Mouse (Mus musculus): Measurements from ENCODE around the gene Lhfpl2. TPM values are rescaled to one million over a fixed set of nuclear protein-coding genes. Genes with fewer than 3 reads are reported as not detected.

Lhfpl2 gene
- polyA plus RNA-seq, 1 experiment = 35.7 TPM

DNA sequence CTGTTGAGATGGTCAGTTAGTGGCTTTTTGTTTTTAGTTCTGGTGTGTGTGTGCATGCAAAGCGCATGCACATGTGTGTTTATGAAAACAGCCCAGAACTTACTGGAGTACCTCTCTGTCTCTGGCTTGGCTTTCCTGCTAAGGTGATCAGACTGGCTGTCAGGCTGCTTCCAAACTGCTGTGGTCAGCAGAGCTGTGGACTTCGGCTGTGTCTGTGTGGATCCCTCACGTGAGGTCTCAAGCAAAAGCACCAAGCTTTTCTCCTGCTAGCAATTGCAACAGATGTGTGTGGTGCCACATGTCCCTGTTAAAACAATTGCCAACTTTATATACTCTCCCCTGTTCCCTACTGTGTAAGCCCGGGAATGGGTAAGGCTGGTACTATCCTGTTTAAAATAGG is 82.8 kb downstream of the Lhfpl2 start:
- Histone ChIP-seq H3ac (ENCODE audit: control insufficient read depth, insufficient read length) (no peak overlapping the region), H3K4me2 (ENCODE audit: low read depth) (peak overlapping the region; percentile 16), H3K27me3 (ENCODE audit: control insufficient read depth, insufficient read depth, insufficient read length) (no peaks in the 10 kb centered on the region), H3K4me3 (no peak overlapping the region), H3K79me2 (ENCODE audit: control insufficient read depth, insufficient read depth) (peaks cover 56% of the 10 kb centered on the region), H3K36me3 (ENCODE audit: control insufficient read depth, insufficient read depth) (peaks cover 16% of the 10 kb centered on the region)
- TF ChIP-seq SRF (IDR thresholded peaks at IDR 0.05; ENCODE audit: control insufficient read depth, insufficient read length, low read depth) = no peak

DNA sequence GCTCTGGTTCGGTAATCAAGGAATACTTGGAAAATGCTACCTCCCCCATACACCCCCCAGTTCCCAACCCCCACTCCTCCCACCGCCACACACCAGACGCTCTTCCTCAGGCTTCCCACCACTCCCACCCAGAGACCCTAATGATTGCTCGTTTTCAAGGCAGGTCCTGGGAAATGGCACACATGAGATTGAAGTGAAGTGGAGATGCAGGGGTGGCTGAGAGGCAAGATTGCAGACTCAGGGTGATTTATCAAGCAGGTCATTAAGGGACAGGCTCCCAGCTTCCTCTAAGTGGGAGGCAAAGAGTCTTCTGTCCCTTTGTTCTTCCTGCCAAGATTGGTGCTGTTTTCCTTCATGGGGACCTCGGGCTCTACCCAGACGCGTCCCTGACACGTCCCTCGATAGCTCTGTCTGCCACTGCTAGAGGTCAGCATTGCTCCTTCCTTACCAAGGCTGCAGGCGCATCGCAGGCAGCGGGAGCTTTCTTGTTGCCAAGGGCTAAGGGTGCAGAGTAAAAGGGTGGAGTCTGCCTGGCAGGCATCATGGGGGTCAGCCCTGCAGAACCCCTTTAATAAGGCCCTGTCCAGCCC is 85.6 kb downstream of the Lhfpl2 start:
- Histone ChIP-seq H3K27me3 (ENCODE audit: control insufficient read depth, insufficient read depth, insufficient read length) (no peaks in the 10 kb centered on the region), H3K79me2 (ENCODE audit: control insufficient read depth, insufficient read depth) (peaks cover 59% of the 10 kb centered on the region), H3K4me3 (no peak overlapping the region), H3K4me2 (ENCODE audit: low read depth) (no peak overlapping the region), H3ac (ENCODE audit: control insufficient read depth, insufficient read length) (no peak overlapping the region), H3K36me3 (ENCODE audit: control insufficient read depth, insufficient read depth) (peaks cover 10% of the 10 kb centered on the region)
- TF ChIP-seq TCF3 (IDR thresholded peaks at IDR 0.05; ENCODE audit: insufficient read length, low read depth) = no peak

DNA sequence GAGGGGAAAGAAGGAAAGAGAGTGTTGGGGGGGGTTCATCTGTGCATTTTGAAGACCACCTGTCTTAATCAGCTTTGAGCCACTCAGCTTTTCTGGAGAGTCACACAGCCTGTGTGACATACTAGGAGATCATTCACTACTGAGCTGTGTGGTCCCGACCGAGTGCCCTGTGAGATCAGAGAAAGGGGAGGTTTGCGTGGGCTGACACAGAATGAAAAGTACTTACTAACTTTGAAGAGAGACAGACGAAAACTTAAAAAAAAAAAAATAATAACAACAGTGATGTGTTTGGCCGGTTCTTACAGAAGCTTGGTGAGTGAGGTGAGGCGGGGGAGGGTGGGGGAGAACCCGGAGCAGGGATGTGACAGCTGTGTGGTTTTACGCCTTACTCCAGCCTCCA is 86.9 kb downstream of the Lhfpl2 start:
- Histone ChIP-seq H3K79me2 (ENCODE audit: control insufficient read depth, insufficient read depth) (peaks cover 53% of the 10 kb centered on the region), H3K27me3 (ENCODE audit: control insufficient read depth, insufficient read depth, insufficient read length) (no peaks in the 10 kb centered on the region), H3K4me3 (no peak overlapping the region), H3ac (ENCODE audit: control insufficient read depth, insufficient read length) (no peak overlapping the region), H3K4me2 (ENCODE audit: low read depth) (no peak overlapping the region), H3K36me3 (ENCODE audit: control insufficient read depth, insufficient read depth) (peaks cover 3% of the 10 kb centered on the region)
- TF ChIP-seq MYOD1 (IDR thresholded peaks at IDR 0.05; ENCODE audit: control insufficient read depth in 1 of 3, insufficient read length in 2 of 3, low read depth in 2 of 3) = no peak
- peak; percentile 44 for TF ChIP-seq POLR2AphosphoS2 (IDR thresholded peaks at IDR 0.05; ENCODE audit: insufficient read length, low read depth)
- TF ChIP-seq TCF3 (IDR thresholded peaks at IDR 0.05; ENCODE audit: insufficient read length, low read depth) = no peak

DNA sequence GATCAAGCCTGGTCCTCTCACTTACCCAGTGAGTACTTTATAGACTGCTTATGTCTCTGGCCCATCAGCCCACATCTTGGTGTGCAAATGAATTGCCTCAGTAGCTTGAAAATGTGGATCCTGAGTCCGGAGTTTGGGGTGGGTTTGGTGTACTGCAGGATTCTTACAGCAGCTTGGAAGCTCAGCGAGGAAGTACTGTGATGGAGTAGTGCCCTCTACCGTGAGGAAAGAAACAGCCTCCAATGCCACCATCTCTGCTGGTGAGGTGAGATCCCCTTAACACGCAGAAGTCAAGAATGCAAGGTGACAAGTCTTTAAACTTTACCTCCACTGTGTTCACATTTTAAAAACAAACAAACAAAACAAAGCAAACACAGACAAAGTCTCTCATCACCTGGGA is 89.7 kb downstream of the Lhfpl2 start:
- H3K79me2 ChIP-seq (ENCODE audit: control insufficient read depth, insufficient read depth) = peaks cover 59% of the 10 kb centered on the region
- H3K4me3 ChIP-seq = no peak overlapping the region
- H3K27me3 ChIP-seq (ENCODE audit: control insufficient read depth, insufficient read depth, insufficient read length) = no peaks in the 10 kb centered on the region
- no peak for TF ChIP-seq USF1 (IDR thresholded peaks at IDR 0.05; ENCODE audit: low read depth)
- TF ChIP-seq MYOG (IDR thresholded peaks at IDR 0.05; ENCODE audit: control insufficient read depth in 1 of 3, insufficient read depth in 1 of 3, insufficient read length in 2 of 3, low read depth in 2 of 3) = no peak
- TF ChIP-seq SRF (IDR thresholded peaks at IDR 0.05; ENCODE audit: control insufficient read depth, insufficient read length, low read depth) = no peak
- no peak for TF ChIP-seq POLR2A (IDR thresholded peaks at IDR 0.05; ENCODE audit: insufficient read length, low read depth)
- TF ChIP-seq MAX (IDR thresholded peaks at IDR 0.05; ENCODE audit: low read depth) = no peak
- H3K4me2 ChIP-seq (ENCODE audit: low read depth) = no peak overlapping the region
- H3K36me3 ChIP-seq (ENCODE audit: control insufficient read depth, insufficient read depth) = no peaks in the 10 kb centered on the region
- no peak overlapping the region for H3ac ChIP-seq (ENCODE audit: control insufficient read depth, insufficient read length)

DNA sequence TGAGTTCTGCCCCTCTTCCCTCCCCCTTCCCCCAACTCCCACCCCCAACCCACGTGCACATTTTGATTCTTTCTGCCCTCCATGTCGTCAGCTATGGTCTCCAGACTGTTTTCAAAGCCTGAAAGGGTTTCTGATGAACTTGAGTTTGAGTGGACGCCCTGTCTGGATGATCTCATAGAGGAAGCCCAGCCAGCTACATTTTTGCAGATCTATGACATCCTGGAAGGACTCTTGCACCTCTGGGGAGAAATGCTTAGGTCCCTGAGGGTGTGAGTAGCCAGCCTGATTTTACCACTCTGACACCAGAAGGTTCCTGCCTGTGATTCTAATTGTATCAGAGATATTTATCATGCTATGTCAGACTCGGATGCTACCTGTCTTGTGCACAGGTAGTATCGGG is 91.4 kb downstream of the Lhfpl2 start:
- Histone ChIP-seq H3K4me2 (ENCODE audit: low read depth) (no peak overlapping the region), H3K36me3 (ENCODE audit: control insufficient read depth, insufficient read depth) (no peaks in the 10 kb centered on the region), H3K79me2 (ENCODE audit: control insufficient read depth, insufficient read depth) (peaks cover 52% of the 10 kb centered on the region), H3K4me3 (no peak overlapping the region), H3K27me3 (ENCODE audit: control insufficient read depth, insufficient read depth, insufficient read length) (no peaks in the 10 kb centered on the region), H3ac (ENCODE audit: control insufficient read depth, insufficient read length) (no peak overlapping the region)
- TF ChIP-seq REST (IDR thresholded peaks at IDR 0.05; ENCODE audit: insufficient read depth, insufficient read length) (no peak), CEBPB (IDR thresholded peaks at IDR 0.05; ENCODE audit: insufficient read depth, poor library complexity, severe bottlenecking) (no peak), POLR2A (IDR thresholded peaks at IDR 0.05; ENCODE audit: insufficient read length, low read depth) (no peak), SRF (IDR thresholded peaks at IDR 0.05; ENCODE audit: control insufficient read depth, insufficient read length, low read depth) (no peak), POLR2AphosphoS2 (IDR thresholded peaks at IDR 0.05; ENCODE audit: insufficient read length, low read depth) (no peak), USF1 (IDR thresholded peaks at IDR 0.05; ENCODE audit: low read depth) (no peak), MYOG (IDR thresholded peaks at IDR 0.05; ENCODE audit: control insufficient read depth in 1 of 3, insufficient read depth in 1 of 3, insufficient read length in 2 of 3, low read depth in 2 of 3) (no peak), E2F4 (IDR thresholded peaks at IDR 0.05; ENCODE audit: insufficient read depth) (no peak), MAX (IDR thresholded peaks at IDR 0.05; ENCODE audit: low read depth) (no peak)

DNA sequence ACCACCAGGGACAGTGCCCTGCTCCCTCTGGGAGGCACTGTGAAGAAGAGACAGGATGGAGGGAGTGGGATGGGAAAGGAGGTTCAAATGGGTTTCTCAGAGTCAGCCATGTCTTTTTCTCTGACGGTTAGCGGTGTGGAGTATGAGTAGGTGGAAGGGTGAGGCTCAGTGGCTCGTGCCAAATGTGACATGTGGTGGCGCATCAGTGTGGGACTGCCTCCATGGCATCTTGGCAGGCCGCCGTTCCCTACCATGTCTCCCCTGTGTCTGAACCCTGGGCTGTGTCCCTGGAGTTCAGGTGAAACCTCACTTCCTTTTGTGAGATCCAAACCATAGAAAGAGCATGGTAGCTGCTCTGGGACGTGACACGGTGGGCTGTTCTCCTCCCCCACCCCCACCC is 92.2 kb downstream of the Lhfpl2 start:
- no peak overlapping the region for H3ac ChIP-seq (ENCODE audit: control insufficient read depth, insufficient read length)
- peaks cover 44% of the 10 kb centered on the region for H3K79me2 ChIP-seq (ENCODE audit: control insufficient read depth, insufficient read depth)
- no peaks in the 10 kb centered on the region for H3K27me3 ChIP-seq (ENCODE audit: control insufficient read depth, insufficient read depth, insufficient read length)
- TF ChIP-seq CEBPB (IDR thresholded peaks at IDR 0.05; ENCODE audit: insufficient read depth, poor library complexity, severe bottlenecking) (no peak), REST (IDR thresholded peaks at IDR 0.05; ENCODE audit: insufficient read depth, insufficient read length) (no peak), POLR2A (IDR thresholded peaks at IDR 0.05; ENCODE audit: insufficient read length, low read depth) (no peak), TCF3 (IDR thresholded peaks at IDR 0.05; ENCODE audit: insufficient read length, low read depth) (no peak), MAX (IDR thresholded peaks at IDR 0.05; ENCODE audit: low read depth) (no peak), MYOD1 (IDR thresholded peaks at IDR 0.05; ENCODE audit: control insufficient read depth in 1 of 3, insufficient read length in 2 of 3, low read depth in 2 of 3) (no peak), POLR2AphosphoS2 (IDR thresholded peaks at IDR 0.05; ENCODE audit: insufficient read length, low read depth) (no peak), MYOG (IDR thresholded peaks at IDR 0.05; ENCODE audit: control insufficient read depth in 1 of 3, insufficient read depth in 1 of 3, insufficient read length in 2 of 3, low read depth in 2 of 3) (no peak), USF1 (IDR thresholded peaks at IDR 0.05; ENCODE audit: low read depth) (no peak), E2F4 (IDR thresholded peaks at IDR 0.05; ENCODE audit: insufficient read depth) (no peak), TCF12 (IDR thresholded peaks at IDR 0.05; ENCODE audit: insufficient read depth, poor library complexity, severe bottlenecking) (no peak), SRF (IDR thresholded peaks at IDR 0.05; ENCODE audit: control insufficient read depth, insufficient read length, low read depth) (no peak)
- H3K36me3 ChIP-seq (ENCODE audit: control insufficient read depth, insufficient read depth) = no peaks in the 10 kb centered on the region
- no peak overlapping the region for H3K4me2 ChIP-seq (ENCODE audit: low read depth)
- H3K4me3 ChIP-seq = no peak overlapping the region
